In genomic region chr11:115706584-115706983, GRCm38 (mm10) we compare ENCODE assay signal across 9 mouse cellular contexts. TPM values are rescaled to one million over a fixed set of nuclear protein-coding genes. Genes with fewer than 3 reads are reported as not detected.
DNase-seq lines count a peak whose midpoint lies in the region; ATAC-seq and TF ChIP-seq lines count a peak whose summit lies in the region.
"Had no signal": no experiment of that assay in that cellular context is flagged by ENCODE, and none has a peak within 500 bp of the region (broad histone marks: within the 10 kb centered on the region; RNA-seq: fewer than 3 reads in every experiment).

No protein-coding gene starts in this region.

- H3K4me1 ChIP-seq in lung, postnatal 0 days (ENCODE audit: insufficient read depth, low read depth, low read length) = no peaks in the 10 kb centered on the region
- peaks cover 30% of the 10 kb centered on the region for H3K4me1 ChIP-seq in forebrain, embryonic 13.5 days
- H3K4me1 ChIP-seq in limb, embryonic 13.5 days = peaks cover 27% of the 10 kb centered on the region
- H3K4me1 ChIP-seq in stomach, embryonic 14.5 days (ENCODE audit: control insufficient read depth, insufficient read depth, low read length) = peaks cover 14% of the 10 kb centered on the region
- peaks cover 7% of the 10 kb centered on the region for H3K4me1 ChIP-seq in lung, adult 2 months (ENCODE audit: control insufficient read depth, insufficient read depth, low read length)

- peak overlapping the region; percentile 89; the same call in 1 of the 2 replicates for H3K4me2 ChIP-seq in lung, postnatal 0 days (replicated peaks; ENCODE audit: low read depth, low read length)
- H3K4me2 ChIP-seq in forebrain, embryonic 13.5 days = peak overlapping the region; percentile 95
- H3K4me2 ChIP-seq in limb, embryonic 13.5 days (replicated peaks) = peak overlapping the region; percentile 90
- peak overlapping the region; percentile 92 for H3K4me2 ChIP-seq in stomach, embryonic 14.5 days (replicated peaks; ENCODE audit: low read depth, low read length)

- TF ChIP-seq EP300 in lung, postnatal 0 days (IDR thresholded peaks at IDR 0.05) = no peak

- H3K9ac ChIP-seq in lung, postnatal 0 days (replicated peaks; ENCODE audit: low read depth) = no peak overlapping the region
- H3K9ac ChIP-seq in forebrain, embryonic 13.5 days = peak overlapping the region; percentile 99
- H3K9ac ChIP-seq in limb, embryonic 13.5 days = peak overlapping the region; percentile 97
- no peak overlapping the region for H3K9ac ChIP-seq in stomach, embryonic 14.5 days (replicated peaks; ENCODE audit: low read depth, low read length)

- 72% methylated on average over 10 of the region's 10 CpGs for WGBS in lung, postnatal 0 days
- WGBS in forebrain, embryonic 13.5 days = 91% methylated on average over 10 of the region's 10 CpGs
- 84% methylated on average over 10 of the region's 10 CpGs for WGBS in limb, embryonic 13.5 days
- WGBS in stomach, embryonic 14.5 days = 90% methylated on average over 10 of the region's 10 CpGs
- 81% methylated on average over 10 of the region's 10 CpGs for WGBS in lung, adult 2 months

- TF ChIP-seq CTCF in lung, postnatal 0 days (IDR thresholded peaks at IDR 0.05) = no peak
- TF ChIP-seq CTCF in lung, adult 2 months (IDR thresholded peaks at IDR 0.05; ENCODE audit: insufficient read depth, low read length) = no peak

- H3K4me3 ChIP-seq in lung, postnatal 0 days (ENCODE audit: low read depth, low read length) = no peak overlapping the region
- H3K4me3 ChIP-seq in forebrain, embryonic 13.5 days = peak overlapping the region; percentile 98
- H3K4me3 ChIP-seq in limb, embryonic 13.5 days = peak overlapping the region; percentile 99
- peak overlapping the region; percentile 99 for H3K4me3 ChIP-seq in stomach, embryonic 14.5 days (ENCODE audit: low read depth, low read length)
- no peak overlapping the region for H3K4me3 ChIP-seq in lung, adult 2 months (replicated peaks; ENCODE audit: extremely low read depth, low read depth, low read length)

- H3K27ac ChIP-seq in lung, postnatal 0 days (ENCODE audit: low read length) = no peak overlapping the region
- no peak overlapping the region for H3K27ac ChIP-seq in forebrain, embryonic 13.5 days
- no peak overlapping the region for H3K27ac ChIP-seq in limb, embryonic 13.5 days
- H3K27ac ChIP-seq in stomach, embryonic 14.5 days (ENCODE audit: low read length) = no peak overlapping the region

- H3K27me3 ChIP-seq in lung, postnatal 0 days (replicated peaks; ENCODE audit: insufficient read depth, low read length) = no peaks in the 10 kb centered on the region
- no peaks in the 10 kb centered on the region for H3K27me3 ChIP-seq in forebrain, embryonic 13.5 days
- no peaks in the 10 kb centered on the region for H3K27me3 ChIP-seq in limb, embryonic 13.5 days
- no peaks in the 10 kb centered on the region for H3K27me3 ChIP-seq in stomach, embryonic 14.5 days (ENCODE audit: control insufficient read depth, insufficient read depth, low read length)

- no peak for ATAC-seq in lung, postnatal 0 days
- no peak for ATAC-seq in forebrain, embryonic 13.5 days
- no peak for ATAC-seq in limb, embryonic 13.5 days (ENCODE audit: low FRiP score, low read depth)
- no peak for ATAC-seq in stomach, embryonic 14.5 days (ENCODE audit: insufficient number of reproducible peaks, insufficient read depth, low FRiP score, low read depth)

- H3K9me3 ChIP-seq in lung, postnatal 0 days (ENCODE audit: low read length) = no peaks in the 10 kb centered on the region
- H3K9me3 ChIP-seq in forebrain, embryonic 13.5 days (replicated peaks) = no peaks in the 10 kb centered on the region
- H3K9me3 ChIP-seq in limb, embryonic 13.5 days = no peaks in the 10 kb centered on the region
- no peaks in the 10 kb centered on the region for H3K9me3 ChIP-seq in stomach, embryonic 14.5 days (ENCODE audit: control insufficient read depth, low read depth, low read length)

- H3K36me3 ChIP-seq in lung, postnatal 0 days (ENCODE audit: insufficient read depth, low read length) = no peaks in the 10 kb centered on the region
- H3K36me3 ChIP-seq in forebrain, embryonic 13.5 days (ENCODE audit: poor library complexity, severe bottlenecking) = no peaks in the 10 kb centered on the region
- H3K36me3 ChIP-seq in limb, embryonic 13.5 days = no peaks in the 10 kb centered on the region
- H3K36me3 ChIP-seq in stomach, embryonic 14.5 days (ENCODE audit: control insufficient read depth, insufficient read depth, low read length) = no peaks in the 10 kb centered on the region

- no peak for TF ChIP-seq POLR2A in lung, adult 2 months (IDR thresholded peaks at IDR 0.05; ENCODE audit: borderline replicate concordance, extremely low read depth, low read depth, low read length)

- DNase-seq in lung, postnatal 0 days (ENCODE audit: low spot score) = no peak
- no peak for DNase-seq in lung, postnatal 25 days (ENCODE audit: low spot score)
- no peak for DNase-seq in layer of hippocampus, adult 8-10 months (ENCODE audit: low spot score in 2 of 2)
- no peak for DNase-seq in cerebellum, adult 11-12 months
- no peak for DNase-seq in lung, adult 2 months
- DNase-seq: kidney, adult 9 months had no signal

RNA-seq across cellular contexts. Expression of gene Grb2, which starts 1.8 kb away (rescaled TPM):
- polyA plus RNA-seq in lung, postnatal 0 days (2015; fragmentation: Nextera tagmentation; extraction: Ambion mirVana) = 62.8 and 75.9 TPM in 2 replicates
- 137 and 139 TPM in 2 replicates for polyA plus RNA-seq in forebrain, embryonic 13.5 days (2015; fragmentation: Nextera tagmentation; extraction: Ambion mirVana)
- polyA plus RNA-seq in limb, embryonic 13.5 days (2015; fragmentation: Nextera tagmentation; extraction: Ambion mirVana) = 96.5 and 102 TPM in 2 replicates
- 39.6 and 55.0 TPM in 2 replicates for polyA plus RNA-seq in stomach, embryonic 14.5 days (2014; fragmentation: Nextera tagmentation; extraction: Ambion mirVana)
- 100 to 1,000 TPM; 179 to 220 (median 196) TPM for total RNA-seq in layer of hippocampus, adult 8-10 months (2022)
- 38.3 and 46.6 TPM in 2 replicates for polyA plus RNA-seq in lung, adult 2 months (2012; rRNA removed)

RNA-seq across cellular contexts. Expression of gene Tmem94, which starts 58.6 kb away (rescaled TPM):
- polyA plus RNA-seq in lung, postnatal 0 days (2015; fragmentation: Nextera tagmentation; extraction: Ambion mirVana) = 17.0 and 19.4 TPM in 2 replicates
- polyA plus RNA-seq in forebrain, embryonic 13.5 days (2015; fragmentation: Nextera tagmentation; extraction: Ambion mirVana) = 28.0 and 29.5 TPM in 2 replicates
- polyA plus RNA-seq in limb, embryonic 13.5 days (2015; fragmentation: Nextera tagmentation; extraction: Ambion mirVana) = 22.7 and 31.9 TPM in 2 replicates
- 13.7 and 17.0 TPM in 2 replicates for polyA plus RNA-seq in stomach, embryonic 14.5 days (2014; fragmentation: Nextera tagmentation; extraction: Ambion mirVana)
- total RNA-seq in layer of hippocampus, adult 8-10 months (2022) = 10 to 100 TPM; 49.7 to 64.2 (median 52.3) TPM
- polyA plus RNA-seq in lung, adult 2 months (2012; rRNA removed) = 100.0 and 107 TPM in 2 replicates

Comparison
In these comparisons a context has a peak if more than half of its experiments do, and no peak if none do; other contexts are left out.
1. H3K4me3 ChIP-seq: peak in forebrain, embryonic 13.5 days (single experiment), limb, embryonic 13.5 days (single experiment) and stomach, embryonic 14.5 days (single experiment); none in lung, postnatal 0 days (single experiment) and lung, adult 2 months (single experiment).
2. H3K9ac ChIP-seq: peak in forebrain, embryonic 13.5 days (single experiment) and limb, embryonic 13.5 days (single experiment); none in lung, postnatal 0 days (single experiment) and stomach, embryonic 14.5 days (single experiment).
3. Peak in every context shown above with its lines, with median percentiles within 50 percentile points of each other: H3K4me2 ChIP-seq.